Mouse (Mus musculus) monocyte, adult 5-6 weeks (primary cell): ENCODE results near the gene Trim31. TPM values are rescaled to one million over a fixed set of nuclear protein-coding genes. Genes with fewer than 3 reads are reported as not detected.
"Not testable (repeated sequence)": the region's sequence is repeated elsewhere in the genome, so short reads cannot be mapped to it uniquely, and the experiment has no call there.

Experiments
- ATAC-seq: fragments of 153-309, 156-312 bp; replicated peaks from 2 replicates; pipeline ENCODE4 v1.8.0; 2017; ENCODE audit warnings: mild to moderate bottlenecking; ENCODE audit not compliant: low TSS enrichment, insufficient number of reproducible peaks, severe bottlenecking, poor library complexity, low FRiP score
- total RNA-seq: library from RNA; stranded (forward); fragments of 200-1000, 200-491, 200-594 nt; gene quantifications from 3 replicates; pipeline ENCODE4 v1.2.3, GENCODE M21; 2017

Trim31 gene
- total RNA-seq, 1 experiment from 2014 or later, result not detected

GRCm38 (mm10) chr17:36891496-36891895 is 6.4 kb upstream of the Trim31 start:
- ATAC-seq, result not testable (repeated sequence)

- ATAC-seq, result no peak
These were observed 5.6 kb upstream of the Trim31 start for GRCm38 (mm10) chr17:36892362-36892761.

- no peak for ATAC-seq
These were observed 4.5 kb upstream of the Trim31 start for GRCm38 (mm10) chr17:36893387-36893786.

DNA sequence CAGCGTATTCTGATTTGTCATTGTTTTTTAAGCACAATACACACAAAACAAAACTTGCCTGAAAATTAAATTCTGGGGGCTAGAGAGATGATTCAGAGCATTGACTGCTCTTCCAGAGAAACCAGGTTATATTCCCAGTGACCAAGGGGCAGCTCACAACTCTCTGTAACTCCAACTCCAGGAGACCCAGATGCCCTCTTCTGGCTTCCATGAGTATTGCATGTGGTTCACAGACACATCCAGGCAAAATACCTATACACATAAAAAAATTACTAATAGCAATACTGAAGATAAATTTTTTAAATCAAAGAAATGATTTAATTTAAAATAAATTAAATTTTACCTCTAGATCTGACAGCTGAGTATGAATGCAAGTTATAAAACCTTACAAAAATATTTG is 1.3 kb upstream of the Trim31 start:
- no peak for ATAC-seq

GRCm38 (mm10) chr17:36897065-36897464 is 853 bp upstream of the Trim31 start:
- no peak for ATAC-seq

DNA sequence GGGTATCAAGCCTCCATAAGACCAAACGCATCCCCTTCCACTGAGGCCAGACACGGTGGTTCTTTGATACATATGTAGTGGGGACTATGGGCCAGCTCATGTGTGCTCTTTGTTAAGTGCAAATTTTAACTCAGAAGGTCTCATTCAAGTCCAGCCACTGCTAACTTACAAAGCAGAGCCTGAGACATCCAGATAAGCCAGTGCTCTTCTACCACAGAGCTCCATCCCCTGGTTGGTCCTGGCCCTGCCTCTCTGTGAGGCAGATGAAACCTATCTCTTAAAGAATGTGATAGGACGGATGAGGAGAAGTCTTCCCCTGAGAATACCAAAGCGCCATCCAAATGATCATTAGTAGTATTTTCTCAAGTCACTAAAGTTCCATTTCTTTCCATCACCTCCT is 1.5 kb downstream of the Trim31 start:
- no peak for ATAC-seq

DNA sequence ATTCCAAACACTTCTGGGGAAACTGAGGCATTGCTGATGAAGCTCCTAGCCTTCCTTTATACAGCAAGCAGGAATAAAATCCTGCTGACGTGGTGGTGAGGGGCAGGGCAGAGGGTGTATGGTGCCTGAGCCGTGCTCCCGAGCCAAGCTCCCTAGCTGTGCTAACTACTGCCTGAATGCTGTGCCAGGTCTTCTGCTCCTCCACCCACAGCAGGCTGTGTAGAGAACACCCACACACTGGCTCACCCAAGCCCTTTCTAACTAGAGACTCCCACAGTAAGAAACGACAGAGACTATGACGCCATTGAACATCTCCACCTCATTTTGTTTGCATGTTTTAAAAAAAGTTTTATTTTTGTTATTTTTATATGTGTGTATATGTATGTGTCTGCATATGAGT is 2.1 kb downstream of the Trim31 start:
- ATAC-seq, result no peak

- no peak for ATAC-seq
These were observed 2.8 kb downstream of the Trim31 start for GRCm38 (mm10) chr17:36900691-36901090.

DNA sequence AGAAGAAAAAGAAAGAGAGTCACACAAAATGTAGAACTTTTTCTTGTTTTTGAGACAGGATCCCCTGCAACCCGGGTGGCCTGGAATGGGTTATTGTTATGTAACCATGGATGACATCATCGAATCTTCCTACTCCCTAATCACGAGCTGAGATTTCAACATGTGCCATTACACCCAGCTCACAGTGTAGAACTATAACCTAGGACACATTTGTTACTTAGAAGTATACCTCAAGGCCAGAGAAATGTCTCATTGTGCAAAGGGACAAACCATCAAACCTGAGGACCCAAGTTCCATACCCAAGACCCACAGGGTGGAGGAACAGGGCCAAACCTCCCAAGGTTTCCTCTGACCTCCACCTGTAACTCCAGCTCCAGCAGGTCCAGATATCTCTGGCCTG is 5.7 kb downstream of the Trim31 start:
- ATAC-seq, result no peak

GRCm38 (mm10) chr17:36908235-36908634 is 10.3 kb downstream of the Trim31 start:
- ATAC-seq, result no peak

GRCm38 (mm10) chr17:36909802-36910201 is 11.9 kb downstream of the Trim31 start:
- no peak for ATAC-seq

DNA sequence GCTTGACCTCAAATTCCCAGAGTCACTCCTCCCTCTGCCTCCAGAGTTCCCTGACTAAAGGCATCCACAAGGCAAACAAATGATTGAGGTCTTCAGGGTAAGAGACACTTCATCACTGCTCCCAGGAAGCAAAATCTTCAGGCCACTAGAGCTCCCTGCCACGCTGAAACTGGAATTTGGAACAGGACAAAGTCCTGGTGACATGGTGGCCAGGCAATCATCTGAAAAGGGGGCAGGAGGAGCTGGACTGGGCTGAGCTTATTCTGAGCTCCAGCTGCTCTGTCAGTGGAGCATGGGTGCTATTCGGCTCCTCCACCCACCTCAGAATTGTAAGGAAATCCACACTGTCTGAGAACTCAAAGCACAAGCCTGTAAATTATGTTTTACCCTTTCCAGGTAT is 14.1 kb downstream of the Trim31 start:
- no peak for ATAC-seq

DNA sequence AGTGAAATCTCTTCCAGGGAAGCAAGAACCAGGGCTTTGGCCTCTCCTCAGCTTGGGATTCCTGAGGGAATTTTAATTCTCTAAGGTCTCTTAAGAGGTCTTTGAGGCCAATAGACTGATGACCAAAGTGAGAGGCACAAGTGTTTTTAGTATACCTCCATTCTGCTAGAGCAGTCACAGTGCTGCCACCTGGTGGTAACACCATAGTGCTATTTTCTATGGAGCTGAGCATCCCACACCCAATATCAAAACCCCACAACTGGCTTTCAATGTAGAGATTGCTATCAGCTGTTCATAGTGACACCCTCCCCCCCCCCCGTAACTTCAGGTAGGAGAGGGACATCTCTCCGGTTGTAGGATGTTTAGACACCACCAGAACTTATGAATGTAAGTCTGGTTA is 16.2 kb downstream of the Trim31 start:
- ATAC-seq, result 0 out of 2 replicates have a peak, but pooled peaks have one; percentile 53

DNA sequence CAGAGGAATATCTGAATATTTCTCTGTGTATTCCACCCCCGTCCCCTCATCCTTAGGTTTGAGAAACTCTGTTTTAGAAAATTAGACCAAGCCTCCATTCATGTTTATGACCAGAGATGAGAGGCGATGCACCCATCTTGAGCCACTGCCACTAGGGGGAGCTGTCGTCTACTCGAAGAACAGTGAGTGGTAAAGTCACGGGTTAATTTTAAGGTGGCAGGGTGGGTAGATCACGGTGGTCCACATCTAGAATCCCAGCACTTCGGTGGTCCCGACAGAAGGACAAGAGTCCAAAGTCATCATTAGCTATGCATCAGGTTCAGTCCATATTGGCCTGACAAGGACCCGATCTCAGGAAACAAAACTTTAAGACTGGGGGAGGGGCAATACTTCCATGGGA is 17.2 kb downstream of the Trim31 start:
- no peak for ATAC-seq

GRCm38 (mm10) chr17:36920239-36920638 is 22.3 kb downstream of the Trim31 start:
- no peak for ATAC-seq

- ATAC-seq, result no peak
These were observed 24.8 kb downstream of the Trim31 start for GRCm38 (mm10) chr17:36922715-36923114.

GRCm38 (mm10) chr17:36923491-36923890 is 25.6 kb downstream of the Trim31 start:
- no peak for ATAC-seq

DNA sequence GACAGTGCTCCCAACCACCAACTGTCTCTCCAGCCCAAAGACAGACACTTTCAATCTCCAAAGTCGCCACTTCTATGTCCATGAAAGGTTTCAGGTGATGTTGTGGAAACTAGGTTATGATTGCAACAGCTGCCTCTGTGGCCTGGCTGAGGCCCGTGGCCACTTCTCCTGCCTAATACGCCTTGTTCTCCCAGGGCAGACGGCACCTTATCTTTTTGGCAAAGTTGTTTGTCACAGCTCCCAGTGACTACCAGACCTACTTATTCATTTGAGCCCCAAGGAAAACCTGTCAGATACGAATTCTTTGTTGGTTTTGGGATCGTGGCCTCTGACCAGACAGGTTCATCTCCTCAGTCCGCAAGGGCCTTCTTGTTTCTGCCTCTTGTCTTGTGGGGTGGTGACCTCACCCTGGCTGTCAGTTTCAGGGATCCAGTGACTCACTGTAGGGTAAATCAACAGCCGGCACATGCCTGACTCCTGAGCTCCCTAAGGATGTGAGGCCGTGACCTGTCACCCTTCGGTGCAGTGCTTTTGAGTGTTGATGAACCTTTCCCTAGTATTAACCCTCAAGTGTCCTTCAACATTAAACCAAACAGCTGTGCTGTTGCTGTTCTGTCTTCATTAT is 29.7 kb downstream of the Trim31 start:
- ATAC-seq, result no peak

GRCm38 (mm10) chr17:36929236-36929932 is 31.5 kb downstream of the Trim31 start:
- no peak for ATAC-seq

- no peak for ATAC-seq
These were observed 32.3 kb downstream of the Trim31 start for GRCm38 (mm10) chr17:36930233-36930632.
